Mouse (Mus musculus) brain, embryonic 14.5 days (tissue): ENCODE results near the gene Cerk. TPM values are rescaled to one million over a fixed set of nuclear protein-coding genes. Genes with fewer than 3 reads are reported as not detected.
"Not testable (repeated sequence)": the region's sequence is repeated elsewhere in the genome, so short reads cannot be mapped to it uniquely, and the experiment has no call there.

ENCODE experiments used
- DNase-seq: peaks from one replicate; pipeline ENCODE4 v3.0.0-alpha.2; 2011; ENCODE audit warnings: low read depth
- CTCF ChIP-seq: fragments of 200-500 bp; IDR thresholded peaks from 2 replicates; pipeline ENCODE4 v1.5.1; 2012; ENCODE audit warnings: inconsistent platforms, mild to moderate bottlenecking, moderate library complexity, borderline replicate concordance; ENCODE audit not compliant: insufficient read depth, insufficient read length; ENCODE audit errors: extremely low read depth
- POLR2A ChIP-seq: fragments of 200-500 bp; IDR thresholded peaks from 2 replicates; pipeline ENCODE4 v1.6.1; 2012; ENCODE audit warnings: mild to moderate bottlenecking, inconsistent platforms, borderline replicate concordance; ENCODE audit not compliant: poor library complexity, insufficient read depth, insufficient read length, severe bottlenecking; ENCODE audit errors: extremely low read depth
- polyA plus RNA-seq: library from polyadenylated mRNA; depleted of rRNA; stranded (reverse); fragments of >200 nt; gene quantifications from 2 replicates; pipeline ENCODE4 v1.2.3, GENCODE M21; 2012

Gene Cerk
- polyA plus RNA-seq, 1 experiment, result 32.0 TPM

GRCm38 (mm10) chr15:86188746-86189470 lies 3.0 kb upstream of the Cerk start:
- TF ChIP-seq POLR2A (no peak), CTCF (no peak)
- peak; percentile 51 for DNase-seq

- DNase-seq, result peak; percentile 76
- TF ChIP-seq POLR2A (no peak), CTCF (no peak)
Measured at GRCm38 (mm10) chr15:86188186-86188585, 2.2 kb upstream of the Cerk start.

- no peak for DNase-seq
- TF ChIP-seq CTCF, result no peak
- no peak for TF ChIP-seq POLR2A
Measured at GRCm38 (mm10) chr15:86186686-86187085, 745 bp upstream of the Cerk start.

GRCm38 (mm10) chr15:86184851-86185688 lies 871 bp downstream of the Cerk start:
- no peak for TF ChIP-seq CTCF
- TF ChIP-seq POLR2A, result no peak; the same call in 1 of the 2 replicates
- DNase-seq, result peak; percentile 65

- DNase-seq, result no peak
- no peak for TF ChIP-seq CTCF
- no peak for TF ChIP-seq POLR2A
Measured at GRCm38 (mm10) chr15:86184071-86184470, 1.9 kb downstream of the Cerk start.

GRCm38 (mm10) chr15:86183484-86183883 lies 2.5 kb downstream of the Cerk start:
- DNase-seq, result no peak
- TF ChIP-seq POLR2A (no peak), CTCF (no peak)

- DNase-seq, result peak; percentile 56
- no peak for TF ChIP-seq POLR2A
- TF ChIP-seq CTCF, result no peak
Measured at GRCm38 (mm10) chr15:86182646-86183045, 3.3 kb downstream of the Cerk start.

- no peak for TF ChIP-seq POLR2A
- no peak for TF ChIP-seq CTCF
- peak; percentile 41 for DNase-seq
Measured at GRCm38 (mm10) chr15:86181941-86182439, 4.0 kb downstream of the Cerk start.

GRCm38 (mm10) chr15:86181321-86181720 lies 4.6 kb downstream of the Cerk start:
- not testable (repeated sequence) for DNase-seq

GRCm38 (mm10) chr15:86180427-86180826 lies 5.5 kb downstream of the Cerk start:
- TF ChIP-seq CTCF (no peak), POLR2A (no peak)
- no peak for DNase-seq

- no peak for DNase-seq
- no peak for TF ChIP-seq POLR2A
- no peak for TF ChIP-seq CTCF
Measured at GRCm38 (mm10) chr15:86178594-86178993, 7.3 kb downstream of the Cerk start.

GRCm38 (mm10) chr15:86177703-86178251 lies 8.2 kb downstream of the Cerk start:
- not testable (repeated sequence) for DNase-seq
